Comparison of ENCODE assay signal across 10 mouse cellular contexts in the genomic region with DNA sequence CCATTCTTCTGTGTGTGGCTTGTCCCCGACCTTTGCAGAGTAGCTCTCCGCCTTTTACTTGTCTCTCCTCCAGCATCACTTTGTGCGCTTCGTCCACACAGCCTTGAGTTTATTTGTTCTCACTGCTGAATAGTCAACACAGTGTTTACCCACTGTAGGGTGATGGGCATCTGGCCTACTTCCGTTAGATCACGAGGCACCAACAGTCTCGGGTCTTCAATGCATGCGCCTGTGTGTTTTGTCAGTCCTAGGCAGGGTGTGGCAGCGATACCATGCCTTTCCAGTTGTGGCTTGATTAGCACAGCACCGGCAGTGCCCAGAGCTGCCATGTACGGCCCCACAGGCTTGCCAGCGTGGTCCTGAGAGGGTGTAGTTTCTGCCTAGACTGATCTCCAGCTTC. TPM values are rescaled to one million over a fixed set of nuclear protein-coding genes. Genes with fewer than 3 reads are reported as not detected.
A peak's percentile ranks its signal among the peaks of the same experiment; 100 is the strongest.
DNase-seq lines count a peak whose midpoint lies in the region; ATAC-seq and TF ChIP-seq lines count a peak whose summit lies in the region.
"Had no signal": no experiment of that assay in that cellular context is flagged by ENCODE, and none has a peak within 500 bp of the region (broad histone marks: within the 10 kb centered on the region; RNA-seq: fewer than 3 reads in every experiment).

No protein-coding gene starts in this region.

- no peak for ATAC-seq in heart, embryonic 14.5 days (ENCODE audit: insufficient number of reproducible peaks, insufficient read depth, low FRiP score, low read depth)
- ATAC-seq in liver, embryonic 15.5 days (ENCODE audit: insufficient read depth), result peak; percentile 68

- TF ChIP-seq POLR2A in bone marrow, adult 2 months (IDR thresholded peaks at IDR 0.05; ENCODE audit: borderline replicate concordance, control insufficient read depth, low read depth, low read length), result no peak

- no peak overlapping the region for H3K4me3 ChIP-seq in heart, embryonic 14.5 days (ENCODE audit: control insufficient read depth in 1 of 2, insufficient read depth in 1 of 2, low read depth in 1 of 2, low read length in 2 of 2)
- no peak overlapping the region for H3K4me3 ChIP-seq in bone marrow, adult 2 months (replicated peaks; ENCODE audit: control insufficient read depth, low read depth, low read length)
- no peak overlapping the region for H3K4me3 ChIP-seq in liver, embryonic 15.5 days (replicated peaks)

- H3K9me3 ChIP-seq in heart, embryonic 14.5 days (ENCODE audit: control insufficient read depth, low read length), result no peaks in the 10 kb centered on the region
- no peaks in the 10 kb centered on the region for H3K9me3 ChIP-seq in liver, embryonic 15.5 days (replicated peaks)

- no peaks in the 10 kb centered on the region for H3K27me3 ChIP-seq in heart, embryonic 14.5 days (ENCODE audit: control insufficient read depth, insufficient read depth, low read length)
- H3K27me3 ChIP-seq in liver, embryonic 15.5 days, result no peaks in the 10 kb centered on the region

- DNase-seq in heart, postnatal 14 days, result no peak
- DNase-seq in CD4-positive helper T cell, adult 2 months (ENCODE audit: low read depth, low spot score), result peak; percentile 60
- no peak for DNase-seq in gastrocnemius, adult 18-20 months (ENCODE audit: low spot score)
- DNase-seq in embryo, embryonic 10 days (ENCODE audit: low spot score), result no peak
- DNase-seq in cerebellum, adult 8-10 months, result no peak
- DNase-seq: cerebellum, postnatal 14 days; heart, postnatal 10 days had no signal

- H3K9ac ChIP-seq in heart, embryonic 14.5 days (ENCODE audit: low read length), result peak overlapping the region; percentile 17; the same call in 1 of the 2 replicates
- H3K9ac ChIP-seq in liver, embryonic 15.5 days, result peak overlapping the region; percentile 3; the same call in 1 of the 2 replicates

- intact Hi-C loops in heart, postnatal 14 days (cut with DNase I), result no loop called here

- H3K4me1 ChIP-seq in heart, embryonic 14.5 days (ENCODE audit: control insufficient read depth in 2 of 2, insufficient read depth in 2 of 2, low read length in 2 of 2), result peaks cover 41 to 64% of the 10 kb centered on the region in 2 experiments
- peaks cover 19% of the 10 kb centered on the region for H3K4me1 ChIP-seq in bone marrow, adult 2 months (ENCODE audit: control insufficient read depth, insufficient read depth, low read length)
- peaks cover 89% of the 10 kb centered on the region for H3K4me1 ChIP-seq in liver, embryonic 15.5 days (replicated peaks)

- 65% methylated on average over 12 of the region's 12 CpGs for WGBS in heart, embryonic 14.5 days
- 55% methylated on average over 12 of the region's 12 CpGs for WGBS in bone marrow, adult 2 months
- WGBS in liver, embryonic 15.5 days (ENCODE audit: insufficient replicate concordance), result 22% methylated on average over 12 of the region's 12 CpGs

- H3K4me2 ChIP-seq in heart, embryonic 14.5 days (ENCODE audit: low read length), result no peak overlapping the region
- peak overlapping the region; percentile 42 for H3K4me2 ChIP-seq in liver, embryonic 15.5 days

- TF ChIP-seq CTCF in bone marrow, adult 2 months (IDR thresholded peaks at IDR 0.05; ENCODE audit: control insufficient read depth, insufficient read depth, low read length), result no peak

- H3K27ac ChIP-seq in heart, embryonic 14.5 days (replicated peaks in 1 of 2; ENCODE audit: control insufficient read depth in 1 of 2, insufficient read depth in 1 of 2, low read depth in 2 of 2, low read length in 2 of 2), result 0 out of 4 replicates have a peak overlapping the region, but pooled peaks of 1 of the 2 experiments have one; percentile 12
- peak overlapping the region; percentile 45 for H3K27ac ChIP-seq in bone marrow, adult 2 months (ENCODE audit: control insufficient read depth, insufficient read depth, low read depth, low read length, poor library complexity)
- H3K27ac ChIP-seq in liver, embryonic 15.5 days (replicated peaks), result peak overlapping the region; percentile 77

- H3K36me3 ChIP-seq in heart, embryonic 14.5 days (ENCODE audit: control insufficient read depth, insufficient read depth, low read length), result no peaks in the 10 kb centered on the region
- H3K36me3 ChIP-seq in liver, embryonic 15.5 days (replicated peaks), result 0 out of 2 replicates have a peak, but pooled peaks cover 8% of the 10 kb centered on the region

RNA-seq across cellular contexts. Expression of a gene that starts 13.6 kb away (rescaled TPM):
- polyA plus RNA-seq in heart, embryonic 14.5 days (2014; fragmentation: Nextera tagmentation; extraction: Ambion mirVana), result 35.8 and 41.8 TPM in 2 replicates
- total RNA-seq in heart, postnatal 14 days (2021), result 100 to 1,000 TPM in 1 of 2 experiments, 10 to 100 TPM in 1; 92.9 to 101 TPM
- 32.3 and 44.5 TPM in 2 replicates for polyA plus RNA-seq in bone marrow, adult 2 months (2011; ENCODE audit: insufficient read depth, insufficient read length, low replicate concordance, missing spikeins)
- polyA plus RNA-seq in liver, embryonic 15.5 days (2015; fragmentation: Nextera tagmentation; extraction: Ambion mirVana), result 8.3 and 9.6 TPM in 2 replicates
- total RNA-seq in gastrocnemius, adult 18-20 months (2021), result 10 to 100 TPM; 78.4 to 79.7 TPM
